Mouse (Mus musculus) cerebellum, postnatal 25 days (tissue): Measurements from ENCODE around the gene Cox10.

ENCODE experiments used
- DNase-seq, 2 experiments: peaks; one replicate each; pipeline ENCODE4 v3.0.0; 2021; ENCODE audit warnings: mixed read lengths in 2 of 2

The Cox10 gene

DNA sequence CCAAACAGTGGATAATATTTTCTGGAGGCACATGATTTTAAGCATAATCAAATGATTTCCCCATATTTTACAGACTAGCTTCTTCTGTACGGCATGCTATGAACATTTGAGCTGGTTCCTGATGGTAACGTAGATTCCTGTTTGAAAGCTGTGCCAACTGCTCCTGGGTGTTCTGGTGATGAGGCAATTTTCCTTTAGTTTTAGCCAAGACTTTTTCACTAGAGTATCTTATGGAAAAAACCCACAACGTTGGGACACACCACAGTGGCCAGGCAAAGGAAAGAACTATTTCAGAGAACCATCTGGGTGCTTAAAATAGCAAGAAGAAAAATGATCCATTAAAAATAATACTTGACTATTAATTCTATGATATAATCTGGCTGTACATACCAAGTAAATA lies 35.2 kb downstream of the Cox10 start:
- DNase-seq, result peak in 1 of 2 experiments; percentile 40

DNA sequence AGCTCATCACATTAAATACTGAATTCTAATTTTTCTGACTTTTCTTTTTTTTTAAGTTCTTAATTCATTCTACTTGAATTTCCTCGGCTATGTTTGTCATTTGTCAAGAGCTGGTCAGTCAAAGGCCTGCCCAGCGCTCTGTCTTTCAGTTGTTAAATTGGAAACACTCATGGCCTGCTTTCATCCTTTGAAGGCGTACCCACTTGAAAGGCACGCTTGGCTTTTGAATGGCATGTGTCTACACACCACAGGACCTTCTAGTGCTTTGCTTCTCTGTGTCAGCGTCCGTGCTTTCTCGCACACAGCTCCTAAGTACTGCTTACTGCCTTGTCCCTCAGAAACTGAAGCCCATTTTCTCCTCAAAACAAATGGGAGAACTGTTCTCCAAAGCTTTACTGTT lies 38.0 kb downstream of the Cox10 start:
- DNase-seq, result no peak

DNA sequence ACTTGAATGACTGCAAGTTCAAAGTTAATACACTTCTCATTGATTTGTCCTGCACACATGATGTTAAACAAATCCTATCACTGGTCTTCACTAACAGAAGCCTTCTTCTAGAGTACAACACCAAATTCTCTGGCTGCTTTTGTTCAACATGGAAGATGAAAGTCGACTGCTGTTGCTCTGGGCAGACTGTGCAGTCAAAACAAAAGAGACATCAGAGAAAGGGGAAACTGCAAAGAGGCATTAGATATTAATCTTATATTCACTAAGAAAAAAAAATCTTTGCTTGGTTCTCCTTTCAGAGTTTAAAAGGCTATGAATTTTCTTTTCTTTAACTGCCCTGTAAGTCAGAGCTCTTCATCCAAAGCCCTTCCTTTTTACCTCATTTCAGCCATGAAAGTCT lies 39.7 kb downstream of the Cox10 start:
- no peak for DNase-seq

DNA sequence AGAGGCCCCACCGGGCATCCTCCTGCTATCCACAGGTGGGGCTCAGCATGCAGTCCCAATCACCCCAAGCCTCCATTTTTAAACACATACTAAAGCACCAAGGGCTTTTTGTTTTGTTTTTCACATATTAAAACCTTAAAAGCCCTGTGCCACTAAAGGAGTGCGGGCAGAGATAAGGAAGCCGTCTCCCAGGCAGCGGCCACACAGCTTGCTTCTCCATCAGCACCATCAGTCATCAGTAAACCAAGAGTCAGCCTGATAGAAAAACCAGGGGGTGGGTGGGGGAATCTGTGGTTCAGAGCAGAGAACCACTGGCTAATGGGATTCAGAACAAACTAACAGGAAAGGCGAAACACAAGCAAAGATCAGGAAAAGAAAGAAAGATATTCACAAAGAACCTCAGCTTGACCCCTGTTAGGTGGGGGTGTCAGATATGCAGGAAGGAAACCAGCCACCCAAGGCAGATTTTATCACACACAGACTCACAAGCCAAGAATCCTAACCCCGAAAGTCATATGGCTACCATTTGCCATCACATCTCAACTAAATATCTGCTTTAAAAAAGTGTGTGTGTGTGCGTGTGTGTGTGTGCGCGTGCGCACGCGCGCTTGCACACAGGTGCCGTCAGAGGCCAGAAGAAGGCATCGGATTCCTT lies 41.7 kb downstream of the Cox10 start:
- no peak for DNase-seq

DNA sequence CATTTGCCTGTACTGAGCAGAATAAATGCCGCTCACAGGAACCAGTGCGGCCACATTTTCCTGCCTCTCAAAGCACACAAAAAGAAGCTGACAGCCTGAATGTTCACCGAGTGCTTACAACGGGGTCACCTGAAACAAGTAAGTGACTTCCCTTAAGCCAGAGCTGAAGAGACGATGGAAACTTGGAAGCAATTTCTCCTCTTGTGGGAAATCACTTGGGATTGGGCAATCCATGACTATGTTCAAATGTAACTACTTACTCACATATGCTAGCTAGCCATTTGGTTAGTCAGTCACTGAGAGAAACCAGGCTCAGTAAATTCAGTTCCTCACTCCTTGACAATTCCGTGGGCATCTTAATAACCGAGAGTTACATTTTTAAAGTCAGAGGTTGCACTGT lies 43.0 kb downstream of the Cox10 start:
- no peak for DNase-seq

DNA sequence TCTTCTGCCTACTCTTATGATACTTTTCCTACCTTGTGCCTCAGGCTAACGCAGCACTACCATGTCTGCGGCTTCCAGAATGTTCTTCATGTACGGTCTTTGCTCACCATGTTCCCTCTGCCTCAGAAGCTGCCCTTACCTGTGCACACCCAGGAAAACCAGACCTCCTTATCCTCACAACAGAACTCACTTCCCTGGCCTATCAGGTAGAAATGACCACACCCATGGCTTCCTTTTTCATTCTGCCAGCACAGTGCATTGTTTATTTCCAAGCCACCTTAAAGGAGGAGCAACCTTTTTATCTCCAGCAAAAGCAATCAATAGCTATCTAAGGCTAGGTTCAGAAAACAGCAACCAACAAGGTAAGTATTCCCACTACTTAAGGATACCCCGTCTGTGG lies 43.6 kb downstream of the Cox10 start:
- no peak for DNase-seq

DNA sequence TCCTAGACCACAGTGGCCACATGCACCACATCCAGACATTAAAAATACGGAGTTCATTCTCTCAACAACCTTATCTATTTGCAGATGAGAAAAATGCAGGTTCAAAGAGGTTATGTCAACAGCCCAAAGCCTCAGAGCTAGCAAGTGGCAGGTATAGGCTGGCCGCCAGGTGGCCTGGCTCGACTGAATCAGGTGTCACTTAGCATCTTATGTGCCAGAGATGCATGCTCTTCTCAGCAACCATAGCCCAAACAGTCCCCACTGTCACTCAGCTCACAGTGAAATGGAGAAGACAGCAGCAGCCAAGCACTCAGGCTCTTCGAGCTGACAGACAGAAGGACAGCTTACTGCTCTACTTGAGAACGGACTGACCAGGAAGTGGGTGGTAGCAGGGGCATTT lies 44.6 kb downstream of the Cox10 start:
- DNase-seq, result peak; percentile 30 to 63

DNA sequence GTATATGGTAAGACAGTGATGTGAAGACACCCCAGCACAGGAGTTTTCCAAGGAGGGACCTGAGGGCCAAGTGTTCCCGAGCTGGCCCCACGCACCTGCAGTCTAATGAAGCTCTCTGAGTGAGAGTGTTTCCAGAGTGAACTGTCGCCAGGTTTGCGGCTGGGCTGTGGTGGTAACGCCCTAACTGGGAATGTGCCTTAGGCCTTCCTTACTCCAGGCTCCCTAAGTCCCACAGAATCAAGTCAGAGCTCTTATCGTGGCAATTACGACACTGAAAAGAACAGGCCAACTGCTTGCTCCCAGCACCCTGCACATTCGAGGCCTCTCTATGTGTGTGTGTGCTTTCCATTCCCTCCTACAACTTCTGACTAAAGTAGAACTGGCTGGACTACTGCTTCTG lies 51.8 kb downstream of the Cox10 start:
- DNase-seq, result no peak

DNA sequence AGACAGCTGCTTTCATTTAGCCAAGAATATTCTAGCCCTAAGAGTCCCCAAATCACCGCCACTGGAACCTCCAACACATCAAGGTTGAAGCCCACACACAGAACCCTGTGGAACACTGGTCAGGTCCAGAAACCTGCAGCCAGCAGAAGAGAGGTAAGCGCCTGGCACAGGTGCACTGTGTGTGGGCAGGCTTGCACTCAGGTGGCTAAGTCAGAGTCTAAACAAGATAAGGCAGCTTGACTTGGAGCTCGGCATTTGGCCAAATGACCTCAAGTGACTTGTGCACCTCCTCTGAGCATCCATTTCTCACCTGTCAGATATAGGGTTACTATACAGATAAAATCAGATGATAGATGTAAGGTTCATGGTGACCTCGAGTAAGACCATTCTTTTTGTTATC lies 53.4 kb downstream of the Cox10 start:
- no peak for DNase-seq

DNA sequence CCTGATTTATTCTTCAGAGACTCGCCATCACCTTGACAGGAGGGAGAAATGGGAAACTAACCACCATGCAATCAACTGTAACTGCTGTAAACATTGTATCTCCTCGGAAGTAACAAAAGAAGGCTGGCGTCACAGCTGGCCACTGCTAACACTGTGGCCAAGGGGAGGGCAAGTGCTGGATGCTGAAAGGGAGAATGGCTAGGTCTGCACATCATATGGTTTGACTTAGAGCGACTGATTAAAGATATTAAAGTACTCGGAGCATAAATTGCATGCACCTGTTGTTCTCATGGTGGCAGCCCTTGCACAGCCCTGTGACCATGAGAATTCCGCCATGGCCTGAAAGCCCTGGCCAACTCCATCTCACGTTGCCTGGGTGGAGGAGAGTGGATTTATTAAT lies 54.7 kb downstream of the Cox10 start:
- no peak for DNase-seq

DNA sequence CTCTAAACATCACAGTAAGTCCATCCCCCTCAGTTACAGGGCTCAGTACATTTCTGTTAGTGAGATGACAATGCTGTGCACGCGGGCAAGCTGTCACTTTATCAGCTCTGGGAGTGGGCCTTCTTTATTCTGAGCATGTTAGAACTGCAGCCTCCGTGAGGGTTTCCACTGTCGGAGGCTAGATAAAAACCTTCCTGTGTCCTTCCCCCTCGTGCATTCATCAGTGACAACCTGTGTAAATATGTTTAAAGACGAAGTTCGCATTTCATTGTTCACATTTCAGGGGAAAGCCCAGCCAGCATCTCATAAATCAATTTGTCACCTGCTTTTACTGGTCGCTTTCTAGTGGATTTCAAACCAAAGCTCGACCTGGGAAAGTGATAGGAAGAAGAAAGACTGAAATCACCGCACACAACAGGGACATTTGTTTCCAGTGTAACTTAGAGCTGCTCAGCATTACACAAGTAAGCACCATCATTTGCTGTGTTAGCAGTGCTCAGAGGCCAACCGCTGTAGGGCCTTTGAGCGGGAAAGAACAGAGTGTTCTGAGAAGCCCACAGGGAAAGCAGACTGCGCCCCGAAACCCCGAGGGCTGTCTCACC lies 55.8 kb downstream of the Cox10 start:
- DNase-seq, result no peak

DNA sequence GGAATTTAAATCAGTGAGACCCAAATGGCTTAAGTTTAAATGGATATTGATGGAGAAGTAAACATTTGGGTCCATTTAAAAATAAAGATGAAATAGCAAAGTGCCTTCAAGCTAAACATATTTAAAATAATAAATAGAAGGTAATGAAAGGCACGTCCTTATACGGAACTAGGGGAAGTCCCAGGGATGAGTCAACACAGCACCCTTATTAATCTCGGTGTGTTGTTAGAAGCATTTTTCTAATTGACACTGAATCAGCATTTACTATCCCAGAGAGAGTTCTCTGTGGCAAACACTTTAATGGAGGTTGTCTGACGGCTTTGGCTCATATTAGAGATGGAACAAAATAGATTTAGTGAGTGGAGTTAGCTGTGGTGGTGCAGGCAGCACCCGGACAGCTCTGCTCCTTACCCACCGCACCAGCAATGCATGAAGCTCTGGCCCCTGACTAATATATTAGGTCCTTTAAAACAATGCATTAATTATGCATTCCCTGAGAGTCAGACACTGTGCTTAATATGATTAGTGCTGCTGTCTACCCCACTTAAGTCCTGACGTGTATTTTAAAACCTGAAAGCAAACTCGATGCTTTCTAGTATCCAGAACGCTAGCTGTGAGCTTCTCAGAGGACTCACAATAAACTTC lies 56.7 kb downstream of the Cox10 start:
- DNase-seq, result no peak

DNA sequence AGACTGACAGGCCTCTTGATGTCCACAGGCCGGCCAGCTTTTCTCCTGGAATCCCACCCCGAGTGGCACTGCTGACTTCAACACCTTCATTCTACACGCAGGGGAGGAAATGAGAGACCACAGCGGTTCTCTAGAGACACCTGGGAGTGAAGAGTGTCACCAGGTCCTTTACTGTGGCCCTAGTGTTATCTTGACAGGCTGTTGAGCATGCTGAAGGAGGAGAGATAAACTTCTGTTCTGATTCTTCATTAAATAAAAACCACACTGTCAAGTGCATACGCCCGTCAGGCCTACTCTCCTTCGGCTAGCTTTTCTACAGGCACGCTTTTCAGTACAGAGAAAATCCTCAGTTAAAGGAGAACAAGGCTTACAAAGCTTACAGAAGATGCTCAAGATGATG lies 60.0 kb downstream of the Cox10 start:
- DNase-seq, result no peak

DNA sequence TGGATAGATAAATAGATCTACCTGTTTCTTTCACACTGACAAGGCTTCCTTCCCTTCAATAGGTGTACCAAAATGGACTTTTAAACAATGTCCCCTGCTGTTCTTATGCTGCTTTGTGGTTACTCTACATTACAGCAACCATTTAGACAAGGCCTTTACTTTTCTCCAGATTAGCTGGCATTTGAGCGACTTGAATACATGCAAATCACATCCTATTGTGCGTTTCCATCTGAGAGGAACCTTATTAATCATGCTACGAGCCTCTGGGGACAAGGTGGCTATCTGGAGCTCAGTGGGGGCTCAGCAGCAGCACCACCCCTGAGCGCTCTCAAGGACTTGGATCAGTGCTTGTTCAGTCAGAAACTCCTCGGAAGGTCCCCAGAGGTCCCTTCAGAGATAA lies 61.1 kb downstream of the Cox10 start:
- DNase-seq, result no peak

DNA sequence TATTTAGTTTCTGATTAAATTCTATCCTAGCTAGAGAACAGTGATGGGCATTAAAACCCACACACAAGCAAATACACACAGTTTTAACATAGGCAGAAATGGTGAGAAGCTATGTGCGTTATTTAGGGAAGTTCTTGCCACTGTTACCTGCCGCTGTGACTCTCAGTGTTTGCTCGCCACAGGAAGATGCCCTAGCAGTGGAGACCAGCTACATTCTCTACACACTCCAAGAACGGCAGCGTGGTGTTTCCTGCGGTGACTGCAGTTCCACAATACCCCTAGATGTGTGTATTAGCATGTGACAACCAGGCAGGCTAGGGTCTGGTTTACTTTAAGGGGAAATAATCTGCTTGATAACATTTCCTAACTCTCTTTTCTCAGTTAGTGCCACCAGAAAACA lies 64.0 kb downstream of the Cox10 start:
- DNase-seq, result no peak

DNA sequence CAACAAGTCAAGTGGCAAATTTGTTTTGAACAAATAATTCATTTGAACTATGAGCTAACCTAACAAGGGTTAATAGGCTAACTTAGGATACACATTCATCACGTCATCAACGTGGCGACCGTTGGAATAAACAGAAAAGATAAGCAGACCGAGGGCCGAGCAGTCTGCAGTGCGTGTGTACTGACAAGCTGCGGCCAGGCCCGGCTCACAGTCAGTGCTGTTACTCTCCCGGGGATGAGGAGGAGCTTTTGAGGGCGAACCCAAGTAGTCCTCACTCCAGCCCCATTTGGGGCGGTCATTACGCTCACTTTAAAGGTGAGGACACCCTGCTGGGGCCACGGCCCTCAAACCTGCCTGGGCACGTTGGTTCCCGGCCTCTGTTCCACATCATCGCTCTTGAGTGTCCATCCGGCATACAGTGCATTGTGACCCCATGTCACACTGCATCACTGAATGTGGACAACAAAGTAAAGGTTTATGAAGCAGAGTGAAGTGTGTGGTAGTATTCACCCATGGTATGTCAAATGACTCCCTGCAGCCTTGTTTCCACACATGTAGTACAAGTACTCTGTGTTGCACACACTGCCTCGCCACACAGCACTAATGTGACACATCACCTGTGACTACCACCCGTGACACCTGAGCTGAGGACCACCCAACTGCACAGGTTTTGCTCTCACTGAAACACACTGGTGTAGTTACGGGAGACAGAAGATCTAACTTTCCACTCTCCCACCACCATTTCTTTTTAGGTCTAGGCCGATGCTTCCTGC lies 68.4 kb downstream of the Cox10 start:
- DNase-seq, result no peak

DNA sequence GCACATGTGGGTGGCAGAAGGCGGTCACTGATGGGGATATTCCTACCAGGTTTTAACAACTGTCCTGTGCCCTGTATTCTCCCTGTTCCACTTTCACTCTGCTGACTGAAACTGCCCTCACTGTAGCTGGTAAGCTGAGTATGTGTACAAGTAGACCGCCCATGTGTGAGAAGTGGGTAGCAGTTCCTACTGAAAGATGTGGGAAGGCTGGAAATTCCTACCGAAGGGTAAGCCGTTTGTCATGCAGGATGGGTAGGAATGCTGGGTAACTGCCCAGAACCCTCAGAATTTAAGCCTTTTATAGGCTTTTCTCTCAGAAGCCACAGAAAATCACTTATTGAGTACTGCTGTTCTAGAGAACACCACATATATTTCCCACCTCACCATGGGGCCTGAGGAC lies 75.1 kb downstream of the Cox10 start:
- no peak for DNase-seq

DNA sequence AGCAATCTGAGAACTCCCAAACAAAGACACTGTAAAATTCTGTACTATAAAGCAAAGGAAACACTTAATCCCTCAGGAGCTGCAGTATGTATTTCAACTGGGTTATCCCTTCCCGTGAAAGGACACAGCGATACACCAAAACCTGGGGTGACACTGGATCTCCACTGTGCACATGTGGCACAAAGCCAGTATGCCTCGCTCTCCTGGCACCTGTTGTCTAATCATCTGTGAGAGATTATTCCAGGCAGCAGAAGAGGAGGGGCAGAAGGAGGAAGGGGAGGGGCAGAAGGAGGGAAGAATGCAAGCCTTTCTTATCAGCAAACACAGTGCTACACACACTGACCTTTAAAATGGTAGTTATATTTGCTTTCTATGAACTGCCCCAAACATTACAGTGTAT lies 75.8 kb downstream of the Cox10 start:
- DNase-seq, result peak in 1 of 2 experiments; percentile 23

DNA sequence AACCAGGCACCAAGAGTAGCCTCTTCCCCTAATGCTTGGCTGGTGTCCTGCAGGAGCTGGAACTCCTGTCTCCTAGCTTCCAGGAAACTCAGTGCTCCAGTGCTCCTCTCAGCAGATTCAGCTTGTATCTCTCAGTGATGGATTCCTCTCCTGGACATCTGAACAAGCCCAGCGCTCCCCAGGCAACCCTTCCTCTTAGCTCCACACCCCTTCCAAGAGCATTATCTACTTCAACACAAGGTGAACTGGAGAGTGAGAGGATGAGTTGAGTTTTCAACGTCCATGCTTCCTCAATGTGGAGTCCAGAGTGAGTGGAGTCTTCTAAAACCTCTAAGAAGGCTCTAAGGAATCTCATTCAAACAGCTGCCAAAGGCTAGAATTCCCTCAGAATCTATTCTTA lies 76.6 kb downstream of the Cox10 start:
- DNase-seq, result no peak

DNA sequence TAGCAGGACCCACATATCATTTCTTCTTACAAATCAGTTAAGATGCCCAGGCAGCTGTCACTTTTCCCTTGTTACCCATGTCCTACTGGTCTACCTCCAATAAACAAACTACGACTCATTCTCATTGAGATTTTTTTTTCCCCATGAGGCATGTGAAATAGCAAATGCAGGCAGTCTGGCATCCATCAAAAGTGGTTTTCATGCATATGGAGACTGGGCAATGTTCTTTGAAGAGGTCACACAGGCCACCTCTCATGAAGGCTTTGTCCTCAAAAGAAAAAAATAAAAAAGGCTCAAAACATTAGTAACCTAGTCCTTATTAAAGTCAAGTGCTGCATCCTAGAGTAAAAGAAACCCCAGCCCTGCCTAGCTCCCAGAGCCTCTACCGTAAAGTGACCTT lies 78.2 kb downstream of the Cox10 start:
- no peak for DNase-seq

DNA sequence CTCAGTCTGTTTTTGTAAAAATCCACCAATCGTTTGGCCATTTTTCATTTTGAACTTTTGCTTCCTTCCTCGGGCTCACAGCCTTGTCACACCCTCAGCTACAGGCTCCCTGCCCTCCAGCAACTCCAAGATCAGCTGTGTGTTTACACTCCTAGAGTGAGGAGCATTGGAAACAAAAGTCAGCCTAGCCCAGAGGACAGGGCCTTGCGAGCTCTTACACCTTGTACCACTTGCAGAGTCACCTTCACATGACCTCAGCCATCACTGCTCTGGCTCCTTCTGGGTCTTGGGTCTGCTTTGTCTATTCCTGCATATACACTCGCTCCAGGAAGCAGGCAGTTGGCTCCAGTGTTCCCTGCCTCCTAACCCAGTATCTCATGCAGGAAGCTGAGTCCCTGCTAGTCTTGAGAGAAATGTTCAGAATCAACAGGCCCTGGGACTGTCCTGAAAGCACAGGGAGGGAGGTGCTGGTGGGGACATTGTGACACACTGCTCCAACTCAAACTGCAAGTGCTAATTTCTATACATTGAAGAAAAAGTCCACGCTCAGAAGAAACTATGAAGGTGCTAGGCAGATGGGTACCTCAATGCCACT lies 79.0 kb downstream of the Cox10 start:
- no peak for DNase-seq

DNA sequence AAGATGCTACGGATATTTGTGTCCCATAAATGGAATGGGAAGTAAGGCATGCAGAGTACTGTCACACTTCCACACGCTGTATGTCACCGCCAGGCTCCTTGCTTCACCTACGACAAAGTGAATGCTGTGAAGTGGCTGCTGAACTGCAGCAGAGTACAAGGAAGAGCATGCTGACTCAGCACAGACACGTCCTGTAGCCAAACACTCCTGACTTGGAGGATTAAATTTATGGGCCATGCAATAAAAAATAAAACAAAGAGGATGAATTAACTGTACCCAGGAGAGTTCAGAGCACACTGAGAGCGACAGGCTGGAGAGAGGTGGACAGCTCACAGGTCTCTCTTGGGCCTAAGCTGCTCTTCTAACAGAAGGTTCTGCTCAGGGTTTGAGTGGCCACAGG lies 79.8 kb downstream of the Cox10 start:
- DNase-seq, result no peak

DNA sequence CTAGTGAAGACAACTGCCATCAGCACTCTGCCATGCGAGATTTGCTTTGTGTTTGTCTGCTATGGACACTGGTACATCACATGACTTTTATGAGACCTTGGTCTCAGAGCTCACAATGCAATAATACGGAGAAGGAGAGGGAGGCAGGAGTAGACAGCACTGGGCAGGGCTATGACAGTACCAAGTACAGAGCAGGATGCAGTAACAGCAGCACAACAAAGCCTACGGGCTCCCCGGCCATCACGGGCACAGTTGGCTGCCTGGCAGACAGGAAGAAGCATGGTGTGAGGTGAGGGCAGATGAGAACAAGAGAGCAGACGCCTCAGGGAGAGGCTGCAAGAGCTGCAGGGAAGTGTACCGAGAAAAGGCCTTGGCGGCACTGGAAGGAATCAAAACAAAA lies 87.3 kb downstream of the Cox10 start:
- peak in 1 of 2 experiments; percentile 46 for DNase-seq

DNA sequence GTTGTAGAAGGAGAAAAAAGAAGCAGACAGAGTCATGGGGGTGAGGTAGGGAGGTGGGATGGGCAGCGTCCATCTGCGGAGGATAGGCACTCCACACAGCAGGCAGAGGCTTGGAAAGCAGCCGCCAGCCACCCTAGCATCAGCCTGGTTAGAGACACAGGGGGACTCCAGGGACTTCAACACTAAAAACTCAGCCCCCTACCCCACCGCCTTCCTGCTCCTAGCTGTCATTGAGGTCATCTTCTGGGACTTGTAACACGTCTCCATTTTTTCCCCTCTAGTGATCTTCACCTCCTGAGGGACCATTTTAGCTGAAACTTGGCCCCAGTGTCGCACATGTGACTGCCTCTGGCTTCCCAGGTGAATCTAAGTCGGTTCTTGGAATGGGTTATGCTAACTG lies 88.5 kb downstream of the Cox10 start:
- no peak for DNase-seq
